Mouse (Mus musculus) forebrain, postnatal 0 days (tissue): ENCODE measurements around the gene Hey2. TPM values are rescaled to one million over a fixed set of nuclear protein-coding genes. Genes with fewer than 3 reads are reported as not detected.
A peak's percentile ranks its signal among the peaks of the same experiment; 100 is the strongest.

ENCODE experiments used
- ATAC-seq: fragments of 200-750 bp; cut with Nextera tagmentation; 2 replicates; pipeline ENCODE4 v1.8.0; 2017; ENCODE audit warnings: mild to moderate bottlenecking, moderate library complexity
- DNase-seq: peaks from one replicate; pipeline ENCODE4 v3.0.0-alpha.2; 2015
- H3K27ac ChIP-seq: fragments of 300-500 bp; sonication (generic); 2 replicates; pipeline ENCODE4 v1.5.1; 2014; ENCODE audit warnings: low read depth, mild to moderate bottlenecking, antibody characterized with exemption, low read length, moderate library complexity, mixed read lengths
- H3K27me3 ChIP-seq: fragments of 300-500 bp; sonication (generic); 2 replicates; pipeline ENCODE4 v1.6.1; 2014; ENCODE audit warnings: mild to moderate bottlenecking, low read length, mixed read lengths; ENCODE audit not compliant: insufficient read depth
- H3K36me3 ChIP-seq: fragments of 300-500 bp; sonication (generic); 2 replicates; pipeline ENCODE4 v1.6.1; 2014; ENCODE audit warnings: mild to moderate bottlenecking, moderate library complexity; ENCODE audit not compliant: insufficient read depth
- H3K4me1 ChIP-seq: fragments of 300-500 bp; sonication (generic); 2 replicates; pipeline ENCODE4 v1.6.1; 2014; ENCODE audit warnings: antibody characterized with exemption; ENCODE audit not compliant: insufficient read depth
- H3K4me2 ChIP-seq: fragments of 300-500 bp; sonication (generic); 2 replicates; pipeline ENCODE4 v1.6.1; 2014; ENCODE audit warnings: low read depth, mild to moderate bottlenecking, moderate library complexity
- H3K4me3 ChIP-seq: fragments of 300-500 bp; sonication (generic); 2 replicates; pipeline ENCODE4 v1.5.1; 2014; ENCODE audit warnings: low read depth, low read length, mixed read lengths
- H3K9ac ChIP-seq: fragments of 300-500 bp; sonication (generic); 2 replicates; pipeline ENCODE4 v1.6.1; 2014; ENCODE audit warnings: mild to moderate bottlenecking
- H3K9me3 ChIP-seq: fragments of 300-500 bp; sonication (generic); 2 replicates; pipeline ENCODE4 v1.6.1; 2016; ENCODE audit warnings: low read length
- CTCF ChIP-seq: sonication (generic); IDR thresholded peaks from 2 replicates; pipeline ENCODE4 v1.5.1; 2016; ENCODE audit warnings: antibody characterized with exemption, control low read depth, low read depth
- WGBS: fragments of 180-500 bp; shearing (Covaris S2); extraction: QIAGEN DNeasy Blood & Tissue Kit; methylation state at CpG from one replicate; pipeline ENCODE4 v1.1.7; 2014; 5-methylcytosine and 5-hydroxymethylcytosine counted together
- polyA plus RNA-seq: library from polyadenylated mRNA; unstranded; fragments of >200 nt; fragmentation: Nextera tagmentation; extraction: Ambion mirVana; gene quantifications from 2 replicates; pipeline ENCODE4 v1.2.1, GENCODE M21; 2015
- total RNA-seq: library from RNA; depleted of rRNA; stranded (reverse); fragments of >200 nt; gene quantifications from 2 replicates; pipeline ENCODE4 v1.2.3, GENCODE M21; 2014

Gene Hey2
- total and polyA plus RNA-seq, 2 experiments from 2014 or later: 2.7 to 7.7 TPM

GRCm38 (mm10) chr10:30843438-30844190, 1.0 kb upstream of the Hey2 start:
- no peak overlapping the region for H3K27ac ChIP-seq
- peaks cover 11% of the 10 kb centered on the region; the same call in 1 of the 2 replicates for H3K4me1 ChIP-seq
- DNase-seq (no peak), ATAC-seq (no peak)
- no peak for TF ChIP-seq CTCF
- peaks cover 32% of the 10 kb centered on the region for H3K27me3 ChIP-seq
- 1% methylated on average over 21 of the region's 21 CpGs for WGBS
- H3K36me3 ChIP-seq: no peaks in the 10 kb centered on the region
- H3K4me2 ChIP-seq: peak overlapping the region; percentile 92
- peak overlapping the region; percentile 73 for H3K4me3 ChIP-seq
- H3K9ac ChIP-seq: no peak overlapping the region
- no peaks in the 10 kb centered on the region for H3K9me3 ChIP-seq

GRCm38 (mm10) chr10:30842228-30842627, 373 bp downstream of the Hey2 start:
- no peaks in the 10 kb centered on the region for H3K9me3 ChIP-seq
- peak overlapping the region; percentile 45; the same call in 1 of the 2 replicates for H3K27ac ChIP-seq
- peaks cover 11% of the 10 kb centered on the region; the same call in 1 of the 2 replicates for H3K4me1 ChIP-seq
- no peaks in the 10 kb centered on the region for H3K36me3 ChIP-seq
- ATAC-seq (peak; percentile 53), DNase-seq (no peak)
- H3K4me3 ChIP-seq: peak overlapping the region; percentile 73
- TF ChIP-seq CTCF: no peak
- peak overlapping the region; percentile 92 for H3K4me2 ChIP-seq
- WGBS: 2% methylated on average over 29 of the region's 29 CpGs
- H3K27me3 ChIP-seq: peaks cover 32% of the 10 kb centered on the region
- peak overlapping the region; percentile 53 for H3K9ac ChIP-seq

GRCm38 (mm10) chr10:30840824-30841223, 1.8 kb downstream of the Hey2 start:
- Histone ChIP-seq H3K9me3 (no peaks in the 10 kb centered on the region), H3K4me3 (no peak overlapping the region), H3K27ac (no peak overlapping the region), H3K4me2 (no peak overlapping the region), H3K36me3 (no peaks in the 10 kb centered on the region), H3K9ac (no peak overlapping the region), H3K4me1 (peaks cover 11% of the 10 kb centered on the region; the same call in 1 of the 2 replicates), H3K27me3 (peaks cover 19% of the 10 kb centered on the region)
- no peak for ATAC-seq
- TF ChIP-seq CTCF: no peak
- WGBS: 76% methylated on average over 5 of the region's 5 CpGs
- DNase-seq: no peak

- H3K27me3 ChIP-seq: peaks cover 3% of the 10 kb centered on the region
- DNase-seq: no peak
- 4% methylated on average over 1 of the region's 1 CpGs for WGBS
Observed at GRCm38 (mm10) chr10:30838188-30838587, 4.4 kb downstream of the Hey2 start.

GRCm38 (mm10) chr10:30825049-30825448, 17.6 kb downstream of the Hey2 start:
- Histone ChIP-seq H3K9me3 (no peaks in the 10 kb centered on the region), H3K4me2 (no peak overlapping the region), H3K4me3 (no peak overlapping the region), H3K36me3 (no peaks in the 10 kb centered on the region), H3K4me1 (no peaks in the 10 kb centered on the region), H3K27ac (no peak overlapping the region), H3K9ac (no peak overlapping the region), H3K27me3 (no peaks in the 10 kb centered on the region)
- peak; percentile 84 for ATAC-seq
- peak; percentile 79 for TF ChIP-seq CTCF
- WGBS: 2% methylated on average over 1 of the region's 1 CpGs
- DNase-seq: peak; percentile 79

More at GRCm38 (mm10) chr10:30838188-30838587, 4.4 kb downstream of the Hey2 start:
- H3K9ac ChIP-seq: no peak overlapping the region
- H3K4me3 ChIP-seq: no peak overlapping the region
- no peaks in the 10 kb centered on the region for H3K9me3 ChIP-seq
- H3K36me3 ChIP-seq: no peaks in the 10 kb centered on the region
- peak; percentile 48; the same call in 1 of the 2 replicates for TF ChIP-seq CTCF
- H3K27ac ChIP-seq: no peak overlapping the region
- peaks cover 2% of the 10 kb centered on the region; the same call in 1 of the 2 replicates for H3K4me1 ChIP-seq
- no peak for ATAC-seq
- H3K4me2 ChIP-seq: no peak overlapping the region

- TF ChIP-seq CTCF: peak; percentile 88
- Histone ChIP-seq H3K9ac (peak overlapping the region; percentile 48), H3K4me1 (0 out of 2 replicates have a peak, but pooled peaks cover 4% of the 10 kb centered on the region), H3K36me3 (no peaks in the 10 kb centered on the region), H3K27me3 (no peaks in the 10 kb centered on the region), H3K4me2 (peak overlapping the region; percentile 46), H3K4me3 (peak overlapping the region; percentile 43), H3K9me3 (no peaks in the 10 kb centered on the region), H3K27ac (peak overlapping the region; percentile 66)
- peak; percentile 96 for ATAC-seq
- peak; percentile 96 for DNase-seq
- WGBS: 3% methylated on average over 11 of the region's 11 CpGs
Observed at GRCm38 (mm10) chr10:30810967-30811293, 31.7 kb downstream of the Hey2 start.

- Histone ChIP-seq H3K4me1 (0 out of 2 replicates have a peak, but pooled peaks cover 4% of the 10 kb centered on the region), H3K4me3 (peak overlapping the region; percentile 43), H3K27ac (peak overlapping the region; percentile 66), H3K9me3 (no peaks in the 10 kb centered on the region), H3K27me3 (no peaks in the 10 kb centered on the region), H3K9ac (peak overlapping the region; percentile 48), H3K4me2 (peak overlapping the region; percentile 46), H3K36me3 (no peaks in the 10 kb centered on the region)
- no peak for TF ChIP-seq CTCF
- ATAC-seq (peak; percentile 43), DNase-seq (no peak)
- WGBS: 30% methylated on average over 9 of the region's 9 CpGs
Observed at GRCm38 (mm10) chr10:30810247-30810966, 32.2 kb downstream of the Hey2 start.
